Mouse (Mus musculus) hindbrain, embryonic 11.5 days (tissue): ENCODE data around the gene Hoxa5. TPM values are rescaled to one million over a fixed set of nuclear protein-coding genes. Genes with fewer than 3 reads are reported as not detected.

Experiments used
- ATAC-seq: fragments of 200-750 bp; cut with Nextera tagmentation; 2 replicates; pipeline ENCODE4 v1.8.0; 2017; ENCODE audit warnings: mild to moderate bottlenecking, moderate TSS enrichment, moderate library complexity; ENCODE audit not compliant: low FRiP score
- DNase-seq: peaks from one replicate; pipeline ENCODE4 v3.0.0-alpha.2; 2015; ENCODE audit warnings: low spot score
- H3K27ac ChIP-seq: fragments of 300-500 bp; sonication (generic); 2 replicates; pipeline ENCODE4 v1.5.1; 2014; ENCODE audit warnings: mild to moderate bottlenecking, low read depth, low read length
- H3K27me3 ChIP-seq: fragments of 300-500 bp; sonication (generic); 2 replicates; pipeline ENCODE4 v1.6.1; 2014; ENCODE audit warnings: mild to moderate bottlenecking, low read length, moderate library complexity, mixed read lengths; ENCODE audit not compliant: control insufficient read depth, insufficient read depth
- H3K36me3 ChIP-seq: fragments of 300-500 bp; sonication (generic); 2 replicates; pipeline ENCODE4 v1.6.1; 2014; ENCODE audit warnings: mild to moderate bottlenecking, low read length, moderate library complexity, mixed read lengths; ENCODE audit not compliant: control insufficient read depth, insufficient read depth
- H3K4me1 ChIP-seq: fragments of 300-500 bp; sonication (generic); replicated peaks from 2 replicates; pipeline ENCODE4 v1.6.1; 2014; ENCODE audit warnings: low read length, mixed read lengths; ENCODE audit not compliant: control insufficient read depth, insufficient read depth
- H3K4me2 ChIP-seq: fragments of 300-500 bp; sonication (generic); replicated peaks from 2 replicates; pipeline ENCODE4 v1.6.1; 2014; ENCODE audit warnings: mild to moderate bottlenecking, low read depth, low read length
- H3K4me3 ChIP-seq: fragments of 300-500 bp; sonication (generic); 2 replicates; pipeline ENCODE4 v1.5.1; 2014; ENCODE audit warnings: low read depth, low read length
- H3K9ac ChIP-seq: fragments of 300-500 bp; sonication (generic); 2 replicates; pipeline ENCODE4 v1.6.1; 2014; ENCODE audit warnings: low read depth, low read length
- H3K9me3 ChIP-seq: fragments of 300-500 bp; sonication (generic); 2 replicates; pipeline ENCODE4 v1.6.1; 2016; ENCODE audit warnings: low read length; ENCODE audit not compliant: control insufficient read depth
- WGBS: fragments of 180-500 bp; shearing (Covaris S2); extraction: QIAGEN DNeasy Blood & Tissue Kit; methylation state at CpG from one replicate; pipeline ENCODE4 v1.1.7; 2014; 5-methylcytosine and 5-hydroxymethylcytosine counted together
- polyA plus RNA-seq: library from polyadenylated mRNA; unstranded; fragments of >200 nt; fragmentation: Nextera tagmentation; extraction: Ambion mirVana; gene quantifications from 2 replicates; pipeline ENCODE4 v1.2.1, GENCODE M21; 2014

The Hoxa5 gene
- polyA plus RNA-seq, 1 experiment from 2014 or later = 23.8 TPM

DNA sequence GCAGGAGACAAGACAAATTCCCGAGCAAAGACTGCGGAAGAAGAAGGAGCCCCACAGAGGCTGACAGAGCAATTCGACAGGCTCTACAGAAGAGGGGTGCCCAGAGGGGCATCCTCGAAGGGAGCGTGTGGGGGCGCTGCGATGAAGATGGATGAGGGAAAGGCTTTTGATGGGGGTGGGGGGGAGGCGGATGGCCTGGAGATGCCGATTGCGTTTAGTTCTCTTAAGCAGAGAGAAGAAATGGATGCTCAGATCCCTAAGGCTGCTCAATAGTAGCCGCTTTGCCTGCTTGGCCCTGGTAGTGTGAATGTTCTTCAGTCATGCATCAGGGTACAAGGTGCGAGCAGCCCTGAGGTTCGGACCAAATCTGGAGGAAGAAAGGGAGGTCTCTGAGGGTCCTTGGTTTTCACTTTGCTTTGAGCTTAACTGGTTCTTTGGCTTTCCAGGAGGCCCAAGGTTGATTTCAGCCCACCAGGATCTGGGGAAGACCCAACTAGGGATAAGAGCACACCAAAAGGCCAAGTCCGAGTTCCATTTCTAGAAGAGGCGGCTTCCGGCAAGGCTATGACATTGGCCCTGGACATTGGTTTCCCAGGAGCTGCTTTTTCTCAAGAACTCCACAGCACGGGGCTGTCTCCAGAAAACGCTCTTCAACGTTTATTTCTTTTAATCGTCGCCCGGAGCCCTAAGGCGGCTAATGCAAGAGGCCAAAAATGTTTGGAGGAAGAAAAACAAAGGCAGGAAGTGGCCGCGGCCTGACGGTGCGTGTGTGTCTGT lies 44.4 kb upstream of the Hoxa5 start:
- 1% methylated on average over 27 of the region's 27 CpGs for WGBS
- H3K27ac ChIP-seq = no peak overlapping the region
- no peak overlapping the region for H3K4me3 ChIP-seq
- H3K27me3 ChIP-seq = peaks cover 94% of the 10 kb centered on the region
- DNase-seq (no peak), ATAC-seq (no peak)
- H3K9me3 ChIP-seq = no peaks in the 10 kb centered on the region
- no peak overlapping the region for H3K9ac ChIP-seq
- H3K36me3 ChIP-seq = no peaks in the 10 kb centered on the region
- H3K4me1 ChIP-seq = peaks cover 4% of the 10 kb centered on the region; the same call in 1 of the 2 replicates
- no peak overlapping the region for H3K4me2 ChIP-seq

DNA sequence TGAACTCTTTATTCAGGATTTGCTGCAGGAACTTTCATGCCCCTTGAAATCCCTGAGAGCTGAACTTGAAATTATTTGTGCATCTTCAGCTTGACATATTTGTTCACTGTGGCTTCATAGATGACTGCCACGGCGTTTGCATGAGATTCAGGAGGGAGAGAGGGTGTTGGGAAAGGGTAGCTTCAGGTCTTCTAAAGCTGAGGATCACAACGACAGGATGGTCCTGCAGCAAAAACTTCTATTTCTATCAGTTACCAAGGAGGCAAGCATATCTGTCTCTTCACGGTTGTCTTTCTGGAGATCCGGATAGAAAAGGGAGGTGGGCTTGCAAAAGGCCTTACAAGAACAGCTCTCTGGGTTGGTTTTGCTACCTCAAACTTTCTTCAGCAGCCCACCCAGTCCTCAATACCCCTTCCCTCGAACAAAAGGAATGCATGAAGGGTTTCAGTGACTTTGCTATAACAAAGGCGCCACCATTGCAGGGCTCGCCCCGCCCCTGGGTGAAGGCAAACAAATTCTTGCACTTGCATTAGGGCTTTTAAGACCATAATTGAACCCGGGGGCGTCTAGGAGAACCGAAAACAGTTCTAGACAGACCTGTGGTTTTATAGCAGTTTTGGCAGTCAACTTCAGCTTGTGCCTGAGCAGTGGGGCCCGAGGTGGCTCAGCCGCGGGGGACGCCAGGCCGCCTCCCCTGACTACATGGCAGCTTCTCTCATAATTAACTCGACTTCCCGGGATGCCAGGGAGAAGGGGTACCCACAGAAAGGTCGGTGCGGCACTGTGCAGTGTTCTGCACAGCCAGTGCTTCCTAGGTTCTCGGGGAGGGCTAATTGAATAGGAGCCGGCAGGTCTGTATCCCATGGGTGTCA lies 43.6 kb upstream of the Hoxa5 start:
- ATAC-seq = no peak
- no peak overlapping the region for H3K27ac ChIP-seq
- H3K27me3 ChIP-seq = peaks cover 95% of the 10 kb centered on the region
- WGBS = 2% methylated on average over 23 of the region's 23 CpGs
- no peaks in the 10 kb centered on the region for H3K36me3 ChIP-seq
- peak; percentile 60 for DNase-seq
- H3K4me2 ChIP-seq = no peak overlapping the region
- H3K9me3 ChIP-seq = no peaks in the 10 kb centered on the region
- no peak overlapping the region for H3K4me3 ChIP-seq
- peaks cover 2% of the 10 kb centered on the region; the same call in 1 of the 2 replicates for H3K4me1 ChIP-seq
- H3K9ac ChIP-seq = no peak overlapping the region

DNA sequence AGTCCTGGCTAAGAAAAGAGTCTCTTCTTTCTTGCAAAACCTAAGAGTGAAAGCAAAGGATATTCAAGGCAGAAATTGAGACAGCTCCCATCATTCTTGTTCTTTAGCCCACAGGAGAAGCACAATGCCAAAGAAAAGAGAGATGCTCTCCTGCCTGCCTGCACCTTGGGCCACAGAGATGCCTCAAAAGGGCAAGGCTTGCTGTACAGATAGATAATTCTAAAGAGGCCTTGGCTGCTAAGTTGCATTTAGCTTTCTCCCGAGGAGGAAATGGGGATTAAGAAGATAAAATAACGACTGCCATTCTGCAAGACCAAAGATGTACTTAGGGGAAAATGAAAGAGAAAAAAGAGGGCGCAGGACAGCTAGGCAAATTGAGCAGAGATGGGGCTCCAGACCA lies 42.5 kb upstream of the Hoxa5 start:
- ATAC-seq = no peak
- Histone ChIP-seq H3K4me3 (no peak overlapping the region), H3K27me3 (peaks cover 95% of the 10 kb centered on the region)

DNA sequence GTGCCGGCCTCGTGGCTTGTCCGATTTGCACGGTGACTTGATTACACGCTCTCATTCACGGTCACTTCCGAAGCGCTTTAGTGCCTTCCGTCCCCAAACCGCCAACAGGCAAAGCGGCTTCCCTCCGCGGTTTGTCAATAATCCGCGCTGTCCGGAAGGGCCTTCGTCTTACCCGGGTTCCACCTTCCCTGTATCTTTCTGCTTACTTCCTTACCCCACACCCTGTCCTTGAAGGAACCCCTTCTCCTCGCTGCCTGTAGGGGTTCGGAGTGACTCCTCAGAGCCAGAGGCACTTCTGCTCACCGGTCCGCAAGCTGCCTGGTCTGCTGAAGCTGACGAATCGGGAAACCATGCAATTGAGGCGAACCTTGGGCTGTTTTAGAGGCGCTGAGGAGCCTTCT lies 42.0 kb upstream of the Hoxa5 start:
- Histone ChIP-seq H3K4me3 (no peak overlapping the region), H3K27ac (no peak overlapping the region), H3K4me2 (no peak overlapping the region), H3K36me3 (no peaks in the 10 kb centered on the region), H3K9ac (no peak overlapping the region), H3K27me3 (peaks cover 95% of the 10 kb centered on the region), H3K9me3 (no peaks in the 10 kb centered on the region), H3K4me1 (peaks cover 2% of the 10 kb centered on the region; the same call in 1 of the 2 replicates)
- DNase-seq (peak; percentile 67), ATAC-seq (no peak)
- under 1% methylated on average over 26 of the region's 26 CpGs for WGBS

More for the DNA sequence above, 42.5 kb upstream of the Hoxa5 start:
- DNase-seq = peak; percentile 61
- Histone ChIP-seq H3K4me2 (no peak overlapping the region), H3K36me3 (no peaks in the 10 kb centered on the region), H3K9ac (no peak overlapping the region), H3K27ac (no peak overlapping the region), H3K9me3 (no peaks in the 10 kb centered on the region), H3K4me1 (peaks cover 2% of the 10 kb centered on the region; the same call in 1 of the 2 replicates)
- WGBS = 7% methylated on average over 3 of the region's 3 CpGs

DNA sequence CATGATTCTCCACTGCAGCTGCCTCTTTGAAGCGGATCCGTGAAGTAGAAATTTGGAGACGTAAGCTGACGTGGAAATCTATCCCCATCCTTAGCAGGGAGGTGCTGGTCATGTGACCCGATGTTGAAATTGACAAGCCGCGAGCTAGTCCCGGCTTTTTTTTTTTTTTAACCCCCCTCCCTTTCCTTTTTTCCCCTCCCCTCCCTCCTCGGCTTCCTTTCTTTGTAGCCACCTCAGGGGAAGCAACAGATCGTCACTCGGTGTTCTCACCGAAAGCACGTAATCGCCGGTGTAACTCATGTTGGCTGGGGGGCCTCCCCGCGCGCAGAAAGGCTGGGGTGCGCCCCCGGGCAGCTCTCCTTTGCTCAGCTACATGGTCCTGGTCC lies 41.4 kb upstream of the Hoxa5 start, which contains the start of gene Hoxa11:
Gene Hoxa11 (minus strand): TSS at position 54 of the 386 bp plus-strand sequence.
- ATAC-seq (no peak), DNase-seq (no peak)
- Histone ChIP-seq H3K27ac (no peak within 1 kb of the TSS), H3K9me3 (no peaks in the 10 kb centered on the region), H3K4me2 (no peak within 1 kb of the TSS), H3K4me1 (peaks cover 2% of the 10 kb centered on the region; the same call in 1 of the 2 replicates), H3K4me3 (no peak within 1 kb of the TSS), H3K9ac (no peak within 1 kb of the TSS), H3K36me3 (no peaks in the 10 kb centered on the region), H3K27me3 (peaks cover 95% of the 10 kb centered on the region)
- under 1% methylated on average over 20 of the region's 20 CpGs for WGBS

DNA sequence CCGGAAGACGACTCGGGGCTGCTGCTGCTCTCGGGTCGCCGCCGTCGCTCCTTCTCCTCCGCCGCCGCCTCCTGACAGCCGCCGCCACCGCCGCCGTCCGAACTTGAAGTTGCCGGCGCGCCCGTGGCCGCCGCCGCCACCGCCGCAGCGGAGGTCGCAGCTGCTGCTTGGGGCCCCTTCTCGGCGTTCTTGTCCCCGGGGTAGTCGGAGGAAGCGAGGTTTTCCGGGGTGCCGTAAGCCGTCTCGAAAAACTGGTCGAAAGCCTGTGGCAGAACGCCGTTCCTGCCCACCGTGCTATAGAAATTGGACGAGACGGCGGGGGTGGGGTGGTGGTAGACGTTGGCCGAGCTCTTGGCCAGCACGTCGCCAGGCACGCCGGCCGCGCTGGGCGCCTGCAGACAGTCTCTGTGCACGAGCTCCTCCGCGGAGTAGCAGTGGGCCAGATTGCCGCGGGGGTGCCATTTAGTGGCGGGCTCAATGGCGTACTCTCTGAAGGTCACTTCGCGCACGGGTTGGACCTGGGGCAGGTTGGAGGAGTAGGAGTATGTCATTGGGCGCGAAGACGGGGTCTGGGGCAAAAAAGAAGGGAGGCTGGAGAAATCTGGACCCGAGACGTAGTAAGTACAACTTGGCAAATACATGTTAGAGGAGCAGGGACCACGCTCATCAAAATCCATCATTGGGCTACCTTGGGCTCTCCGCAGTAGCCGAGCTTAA lies 40.8 kb upstream of the Hoxa5 start:
- no peak for ATAC-seq
- Histone ChIP-seq H3K4me2 (no peak overlapping the region), H3K36me3 (no peaks in the 10 kb centered on the region), H3K9me3 (no peaks in the 10 kb centered on the region), H3K27ac (no peak overlapping the region), H3K9ac (no peak overlapping the region), H3K27me3 (peaks cover 96% of the 10 kb centered on the region), H3K4me3 (no peak overlapping the region), H3K4me1 (peaks cover 2% of the 10 kb centered on the region; the same call in 1 of the 2 replicates)
- under 1% methylated on average over 69 of the region's 71 CpGs for WGBS
- peak; percentile 67 for DNase-seq

DNA sequence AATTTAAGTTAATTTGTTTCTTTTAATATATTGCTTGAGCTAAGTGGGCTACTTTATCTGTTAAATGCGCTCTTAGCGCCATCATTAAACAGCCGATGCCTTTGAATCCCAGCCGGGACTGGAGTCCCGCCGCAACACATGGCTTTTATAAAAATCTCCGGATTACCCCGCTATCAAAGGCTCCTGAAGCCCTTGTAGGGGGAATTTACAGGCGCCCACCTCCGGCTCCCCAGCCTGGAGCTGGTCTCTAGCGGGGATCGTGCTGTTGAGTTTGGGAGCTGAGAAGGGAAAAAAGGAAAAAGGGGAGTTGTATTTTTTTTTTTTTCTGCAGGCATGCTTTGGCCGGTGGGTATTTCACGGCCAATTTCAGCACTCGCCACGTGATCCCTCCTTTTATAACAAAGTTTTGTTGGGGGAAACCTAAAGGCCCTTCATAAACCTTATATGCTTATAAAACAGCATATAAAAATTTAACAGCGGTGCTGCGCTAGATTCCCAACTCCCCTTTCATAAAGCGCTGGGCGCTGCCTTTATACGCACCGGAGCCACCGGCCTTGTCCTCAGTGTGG lies 40.2 kb upstream of the Hoxa5 start:
- WGBS = 1% methylated on average over 23 of the region's 23 CpGs
- Histone ChIP-seq H3K27ac (no peak overlapping the region), H3K36me3 (no peaks in the 10 kb centered on the region), H3K4me3 (no peak overlapping the region), H3K27me3 (peaks cover 96% of the 10 kb centered on the region), H3K9ac (no peak overlapping the region), H3K4me1 (peaks cover 2% of the 10 kb centered on the region; the same call in 1 of the 2 replicates), H3K9me3 (no peaks in the 10 kb centered on the region), H3K4me2 (no peak overlapping the region)
- DNase-seq = peak; percentile 59
- ATAC-seq = no peak

DNA sequence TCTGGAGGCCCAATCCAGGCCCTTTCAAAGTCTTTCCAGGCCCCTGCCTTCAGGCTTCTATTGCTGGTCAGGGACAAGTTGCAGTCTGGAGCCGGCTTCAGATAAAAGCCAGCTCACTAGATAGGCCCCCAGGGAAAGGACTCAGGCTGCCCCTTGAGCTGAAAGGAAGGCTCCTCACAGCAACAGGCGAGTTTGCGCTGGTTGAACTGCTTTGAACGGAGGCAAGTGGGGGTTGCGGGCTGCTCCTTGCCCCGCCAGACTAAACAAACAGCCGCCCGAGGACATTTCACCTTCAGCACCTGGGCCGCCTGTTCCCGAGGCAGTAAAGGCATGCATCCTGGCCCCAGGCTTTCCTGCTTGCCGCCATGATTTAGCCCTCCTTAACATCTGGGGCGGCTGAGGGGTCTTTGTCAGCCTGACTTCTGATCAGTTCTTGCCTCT lies 39.3 kb upstream of the Hoxa5 start:
- no peak overlapping the region for H3K9ac ChIP-seq
- H3K27ac ChIP-seq = no peak overlapping the region
- DNase-seq = peak; percentile 58

More for the DNA sequence above, 39.3 kb upstream of the Hoxa5 start:
- peaks cover 2% of the 10 kb centered on the region; the same call in 1 of the 2 replicates for H3K4me1 ChIP-seq
- no peaks in the 10 kb centered on the region for H3K9me3 ChIP-seq
- H3K4me3 ChIP-seq = no peak overlapping the region
- H3K27me3 ChIP-seq = peaks cover 94% of the 10 kb centered on the region
- H3K36me3 ChIP-seq = no peaks in the 10 kb centered on the region
- H3K4me2 ChIP-seq = no peak overlapping the region
- no peak for ATAC-seq
- 2% methylated on average over 12 of the region's 12 CpGs for WGBS
